Mouse (Mus musculus) spleen, embryonic (tissue): ENCODE measurements around the gene Cerkl.

Experiments used
- CTCF ChIA-PET: fragments of 350-600 bp; sonication (Branson Sonifier 250); formaldehyde crosslinking; loops from one replicate; lab custom pipeline; 2022; lab: Charles Lee

Gene Cerkl

DNA sequence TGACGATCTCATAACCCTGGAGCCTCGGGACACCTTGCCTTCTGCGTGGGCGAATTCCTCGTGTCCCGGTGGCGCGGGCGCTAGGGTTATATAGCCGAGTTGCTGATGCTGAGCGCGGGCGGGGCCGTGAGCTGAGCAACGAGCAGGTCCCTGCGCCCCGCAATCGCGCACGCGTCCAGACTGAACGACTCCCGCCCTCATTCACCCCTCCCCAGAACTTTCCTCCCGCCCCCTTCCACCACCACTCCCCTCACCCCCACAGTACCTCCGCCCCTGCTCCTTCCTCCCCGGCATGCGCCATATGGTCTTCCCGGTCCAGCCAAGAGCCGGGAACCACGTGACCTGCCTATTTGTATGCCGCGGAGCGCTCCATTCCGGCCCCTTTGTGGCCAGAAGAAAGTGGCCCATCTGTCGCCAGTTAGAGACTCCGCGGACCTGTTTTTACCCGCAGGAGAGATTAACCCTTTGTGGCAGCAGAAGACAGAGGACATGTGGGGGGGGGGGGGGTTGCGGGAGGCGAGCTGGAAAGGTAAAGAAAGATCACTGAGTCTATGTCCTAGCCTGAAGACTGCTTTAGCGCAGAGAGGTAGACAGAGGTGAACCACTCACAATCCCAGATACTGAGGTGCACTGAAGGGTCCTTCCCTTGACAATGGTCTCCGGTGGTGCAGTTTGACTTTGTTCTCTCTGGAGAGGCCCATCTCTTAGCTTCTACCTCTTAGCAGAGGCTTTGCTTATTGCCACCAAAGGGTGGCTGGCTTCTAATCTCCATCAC lies at the start of gene Cerkl, which contains the start of gene Neurod1:
TSS of gene Cerkl (minus strand) at position 211 of the 775 bp plus-strand sequence.
TSS of gene Neurod1 (minus strand) at position 177 of the 775 bp plus-strand sequence.
- CTCF ChIA-PET, result no interaction called here

DNA sequence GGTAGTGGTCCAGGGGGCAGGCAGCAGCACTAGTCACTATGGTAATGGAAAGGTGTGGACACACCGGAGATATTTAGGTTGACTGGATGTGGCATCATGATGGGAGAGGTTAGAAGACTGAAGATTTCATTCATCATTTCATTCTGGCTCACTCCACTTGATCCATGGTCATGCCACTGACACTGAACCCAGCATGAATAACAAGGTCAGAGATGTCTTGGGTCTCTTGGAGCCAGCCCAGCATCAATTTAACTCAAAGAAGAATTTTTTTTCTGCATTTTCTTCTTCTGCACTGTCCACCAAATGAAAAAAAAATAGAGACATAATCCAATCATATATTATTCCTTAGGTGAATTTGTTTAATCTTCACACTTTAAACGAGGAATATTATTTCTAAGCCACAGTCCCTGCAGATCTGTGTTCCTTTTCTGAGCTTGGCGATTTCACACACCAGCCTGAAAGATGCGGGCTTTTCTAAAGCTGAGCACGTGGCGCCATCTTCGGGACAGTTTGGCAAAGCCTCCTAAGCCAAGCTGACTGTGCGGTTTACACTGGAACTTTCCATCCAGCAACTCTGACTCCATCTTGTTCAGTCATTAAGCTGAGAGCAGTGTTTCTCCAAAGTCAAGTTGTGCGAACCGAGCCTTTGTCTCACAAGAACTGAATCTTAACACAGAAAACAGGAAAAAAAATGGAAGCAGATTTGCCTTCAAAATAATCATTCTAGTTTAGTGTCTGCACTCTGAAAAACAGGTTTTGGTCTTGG lies 42.6 kb upstream of the Cerkl start:
- CTCF ChIA-PET, result no interaction called here

GRCm38 (mm10) chr2:79485127-79485526 lies 28.5 kb upstream of the Cerkl start:
- CTCF ChIA-PET, result no interaction called here

GRCm38 (mm10) chr2:79482511-79482910 lies 25.9 kb upstream of the Cerkl start:
- CTCF ChIA-PET, result no interaction called here

- CTCF ChIA-PET, result no interaction called here
Observed at GRCm38 (mm10) chr2:79462411-79462810, 5.8 kb upstream of the Cerkl start.

GRCm38 (mm10) chr2:79461861-79462260 lies 5.3 kb upstream of the Cerkl start:
- CTCF ChIA-PET, result no interaction called here

DNA sequence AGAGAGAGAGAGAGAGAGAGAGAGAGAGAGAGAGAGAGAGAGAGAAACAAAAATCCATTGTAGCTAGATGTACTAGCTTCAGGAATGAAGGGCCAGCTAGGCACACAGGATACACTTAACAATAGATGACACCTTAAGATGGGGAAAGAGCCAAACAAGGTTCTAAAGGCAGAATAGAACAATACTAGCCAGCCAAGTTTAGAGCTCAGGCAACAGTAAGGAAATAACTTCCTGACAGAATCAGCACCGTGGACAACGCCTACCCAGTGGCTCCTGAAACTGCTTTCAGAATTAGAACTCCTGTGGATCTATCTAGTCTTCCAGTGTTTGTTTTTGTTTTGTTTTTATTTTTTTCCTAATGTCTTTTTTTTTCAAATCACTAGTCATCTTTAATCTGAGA lies 4.0 kb upstream of the Cerkl start:
- CTCF ChIA-PET, result no interaction called here

DNA sequence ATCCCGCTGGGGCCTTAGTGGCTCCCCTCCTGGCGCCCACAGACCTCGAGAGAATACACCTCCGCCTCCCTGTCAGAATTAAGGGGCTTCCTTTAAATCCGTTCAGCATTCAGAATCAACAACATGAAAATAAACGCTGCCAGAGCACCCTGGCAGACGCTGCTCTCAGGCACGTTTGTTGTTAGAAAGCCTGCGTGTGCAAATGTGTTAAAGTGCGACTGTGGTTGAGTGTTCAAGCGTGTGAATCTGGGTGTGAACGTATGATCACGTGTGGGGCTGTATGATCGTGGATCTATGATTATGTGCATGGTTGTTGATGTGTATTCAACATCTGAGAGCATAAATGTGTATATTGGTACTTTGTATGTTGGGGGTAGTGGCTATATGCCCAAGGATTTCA lies 3.5 kb upstream of the Cerkl start:
- CTCF ChIA-PET, result no interaction called here

GRCm38 (mm10) chr2:79459061-79460045 lies 2.8 kb upstream of the Cerkl start:
- CTCF ChIA-PET, result no interaction called here

- CTCF ChIA-PET, result no interaction called here
Observed at GRCm38 (mm10) chr2:79457932-79458331, 1.3 kb upstream of the Cerkl start.

DNA sequence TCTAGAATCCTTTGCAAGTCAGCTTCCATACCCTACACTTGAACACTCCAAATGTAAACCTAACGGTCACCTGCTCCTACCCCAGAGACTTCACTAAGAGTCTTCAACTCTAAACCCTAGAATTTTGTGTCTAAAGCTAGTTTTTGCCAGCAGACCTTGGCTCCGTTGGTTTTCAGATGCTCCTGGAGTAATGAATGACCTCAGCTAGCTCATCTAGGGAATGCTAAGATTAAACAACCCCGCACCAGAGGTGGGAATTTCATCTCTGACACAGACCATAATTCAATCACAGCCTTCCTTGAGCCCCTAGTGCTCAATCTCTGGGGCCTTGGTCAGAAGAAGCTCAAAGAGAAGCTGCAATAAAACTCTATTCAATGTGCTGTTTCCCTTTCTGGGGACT lies 849 bp upstream of the Cerkl start:
- CTCF ChIA-PET, result no interaction called here

- CTCF ChIA-PET, result no interaction called here
Observed at GRCm38 (mm10) chr2:79455646-79456045, 939 bp downstream of the Cerkl start.

GRCm38 (mm10) chr2:79454786-79455446 lies 1.7 kb downstream of the Cerkl start:
- CTCF ChIA-PET, result no interaction called here

DNA sequence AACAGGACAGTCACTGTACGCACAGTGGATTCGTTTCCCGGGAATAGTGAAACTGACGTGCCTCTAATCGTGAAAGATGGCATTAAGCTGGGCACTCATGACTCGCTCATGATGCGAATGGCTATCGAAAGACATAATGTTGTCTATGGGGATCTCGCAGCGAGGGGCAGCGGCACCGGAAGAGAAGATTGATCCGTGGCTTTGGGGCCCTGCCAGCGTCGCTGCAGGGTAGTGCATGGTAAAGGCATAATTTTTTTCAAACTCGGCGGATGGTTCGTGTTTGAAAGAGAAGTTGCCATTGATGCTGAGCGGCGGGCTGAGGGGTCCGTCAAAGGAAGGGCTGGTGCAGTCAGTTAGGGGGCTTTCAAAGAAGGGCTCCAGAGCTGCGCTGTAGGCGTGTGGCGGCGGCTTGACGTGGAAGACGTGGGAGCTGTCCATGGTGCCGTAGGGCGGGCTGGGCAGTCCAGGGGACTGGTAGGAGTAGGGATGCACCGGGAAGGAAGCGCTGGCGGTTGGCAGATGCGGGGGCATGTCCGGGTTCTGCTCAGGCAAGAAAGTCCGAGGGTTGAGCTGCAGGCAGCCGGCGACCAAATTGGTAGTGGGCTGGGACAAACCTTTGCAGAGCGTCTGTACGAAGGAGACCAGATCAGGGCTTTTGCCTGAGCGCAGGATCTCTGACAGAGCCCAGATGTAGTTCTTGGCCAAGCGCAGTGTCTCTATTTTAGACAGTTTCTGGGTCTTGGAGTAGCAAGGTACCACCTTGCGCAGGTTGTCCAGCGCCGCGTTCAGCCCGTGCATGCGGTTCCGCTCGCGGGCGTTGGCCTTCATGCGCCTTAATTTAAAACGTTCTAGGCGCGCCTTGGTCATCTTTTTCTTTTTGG lies 2.4 kb downstream of the Cerkl start:
- CTCF ChIA-PET, result interaction anchor here (0.5 kb wide), 1 partner anchor 25 kb away, joined by 4 read pairs; no protein-coding TSS in a partner anchor

GRCm38 (mm10) chr2:79451438-79451837 lies 5.1 kb downstream of the Cerkl start:
- CTCF ChIA-PET, result no interaction called here

DNA sequence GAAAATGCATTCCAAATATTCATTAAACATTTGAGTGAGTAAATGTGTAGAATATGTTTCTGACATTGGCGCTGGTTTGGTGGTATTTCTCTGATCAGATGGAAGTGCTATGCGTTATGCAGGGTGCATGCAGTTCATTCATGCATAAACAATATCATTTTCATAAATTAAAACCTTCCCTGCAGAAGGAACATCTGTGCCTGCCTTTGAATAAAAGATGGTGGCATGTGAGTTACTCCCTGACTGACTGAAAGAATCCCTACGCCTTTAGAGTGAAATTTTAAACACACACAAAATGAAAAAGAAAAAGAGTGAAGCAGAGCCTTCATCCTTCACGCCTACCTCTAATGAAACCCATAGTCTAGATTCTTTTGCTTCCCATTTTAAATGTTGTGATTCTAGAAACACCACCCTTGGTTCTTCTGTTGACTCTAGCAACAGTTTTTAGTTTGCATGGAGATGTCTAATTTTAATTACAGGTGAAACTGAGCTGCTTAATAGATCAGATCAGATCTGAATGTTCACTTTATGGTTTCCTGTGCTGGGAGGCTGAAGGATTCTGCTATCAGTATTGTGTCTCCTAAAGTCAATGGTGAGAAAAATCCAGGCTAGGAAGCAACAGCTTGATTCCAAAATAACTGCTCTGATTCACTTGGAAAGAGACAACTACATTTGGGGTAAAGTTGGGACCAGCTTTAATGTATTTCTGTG lies 5.7 kb downstream of the Cerkl start:
- CTCF ChIA-PET, result no interaction called here

DNA sequence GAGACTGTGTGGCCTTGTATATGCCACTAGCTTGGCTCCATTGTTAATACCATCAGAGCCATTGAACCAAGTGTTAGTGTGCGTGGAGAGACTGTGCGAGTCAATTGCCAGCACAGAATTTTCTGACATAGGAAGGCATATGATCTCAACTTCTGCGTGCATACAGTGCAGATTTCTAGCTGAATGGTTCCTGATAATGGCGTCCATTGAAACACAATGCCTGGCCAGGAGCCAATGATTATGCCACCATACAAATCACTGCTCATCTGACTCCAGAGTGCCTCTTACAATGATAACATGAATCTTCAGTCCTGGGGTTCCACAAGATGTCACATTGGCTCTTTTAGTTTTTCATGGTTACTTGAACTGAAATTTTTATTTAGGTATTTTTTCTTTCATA lies 7.2 kb downstream of the Cerkl start:
- CTCF ChIA-PET, result no interaction called here

GRCm38 (mm10) chr2:79447198-79447597 lies 9.4 kb downstream of the Cerkl start:
- CTCF ChIA-PET, result no interaction called here

DNA sequence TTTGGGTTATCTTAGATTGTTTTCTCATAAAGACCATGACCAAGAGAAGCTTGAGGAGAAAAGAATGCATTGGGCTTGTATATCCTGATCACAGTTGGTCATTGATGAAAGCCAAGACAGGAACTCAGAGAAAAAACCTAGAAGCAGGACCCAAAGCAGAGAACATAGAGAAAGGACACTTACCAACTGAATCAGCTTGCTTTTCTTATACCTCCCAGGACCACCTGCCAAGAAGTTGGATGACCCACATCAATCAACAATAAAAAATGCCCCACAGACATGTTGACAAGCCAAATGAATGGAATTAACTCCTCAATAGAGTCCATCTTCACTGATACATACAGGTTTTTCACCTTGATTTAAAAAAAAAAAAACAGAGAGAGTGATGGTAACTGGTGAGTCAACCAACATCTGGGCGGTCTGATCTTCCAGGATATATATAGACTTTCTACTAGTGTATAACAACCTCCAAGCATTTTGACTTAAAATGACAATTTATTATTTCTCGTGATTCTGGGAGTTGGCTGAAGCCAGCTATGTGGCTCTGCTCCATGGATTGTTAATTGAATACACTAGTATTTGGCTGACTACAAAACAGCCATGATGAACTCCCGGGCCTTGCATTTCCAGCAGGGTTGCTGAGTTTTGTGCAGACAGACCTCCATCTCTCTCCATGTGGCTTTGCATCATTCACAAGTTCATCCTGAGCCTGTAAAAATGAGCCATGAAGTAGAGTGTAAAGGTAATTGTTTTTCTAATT lies 12.5 kb downstream of the Cerkl start:
- CTCF ChIA-PET, result no interaction called here
